Mouse (Mus musculus) mesoderm, embryonic 11.5 days (tissue): ENCODE measurements around the gene AI464131.
A peak's percentile ranks its signal among the peaks of the same experiment; 100 is the strongest.
"Not testable (repeated sequence)": the region's sequence is repeated elsewhere in the genome, so short reads cannot be mapped to it uniquely, and the experiment has no call there.

ENCODE experiments used
- DNase-seq: peaks from one replicate; pipeline ENCODE4 v3.0.0-alpha.2; 2012; ENCODE audit warnings: low read depth, low spot score

Gene AI464131

DNA sequence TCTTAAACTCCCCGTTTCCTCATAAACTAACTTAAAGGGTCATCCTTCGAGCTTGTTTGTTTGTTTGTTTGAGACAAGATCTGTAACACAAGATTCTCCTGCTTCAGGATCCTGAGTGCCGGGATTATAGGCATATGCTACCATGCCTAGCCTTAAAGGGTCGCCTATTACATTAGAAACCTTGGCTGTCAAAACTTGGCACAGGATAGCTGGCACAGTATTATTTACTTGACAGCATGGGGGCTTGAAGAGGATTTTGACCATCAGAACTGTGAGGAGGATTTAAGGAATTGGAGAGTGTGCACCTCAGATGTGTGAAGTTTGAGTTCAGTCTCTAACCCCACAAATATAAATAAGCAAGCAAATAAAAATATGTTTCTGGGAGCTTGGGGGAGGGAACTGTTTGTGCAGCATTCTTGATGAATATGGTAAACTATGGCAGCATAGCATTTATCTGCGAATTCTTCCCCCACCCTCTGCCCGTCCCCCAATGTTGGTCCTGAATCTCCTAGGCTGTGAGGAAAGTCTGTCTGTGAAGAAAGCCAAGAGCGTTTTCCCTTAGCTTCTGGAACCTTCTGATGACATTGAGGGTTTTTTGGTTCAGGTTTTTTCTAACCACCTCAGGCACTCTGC lies 32.7 kb downstream of the AI464131 start:
- no peak for DNase-seq

- no peak for DNase-seq
Measured at GRCm38 (mm10) chr4:41469199-41469598, 33.7 kb downstream of the AI464131 start.

GRCm38 (mm10) chr4:41468396-41469080 lies 34.3 kb downstream of the AI464131 start:
- DNase-seq: peak; percentile 62

- DNase-seq: no peak
Measured at GRCm38 (mm10) chr4:41465287-41465665, 37.6 kb downstream of the AI464131 start.

DNA sequence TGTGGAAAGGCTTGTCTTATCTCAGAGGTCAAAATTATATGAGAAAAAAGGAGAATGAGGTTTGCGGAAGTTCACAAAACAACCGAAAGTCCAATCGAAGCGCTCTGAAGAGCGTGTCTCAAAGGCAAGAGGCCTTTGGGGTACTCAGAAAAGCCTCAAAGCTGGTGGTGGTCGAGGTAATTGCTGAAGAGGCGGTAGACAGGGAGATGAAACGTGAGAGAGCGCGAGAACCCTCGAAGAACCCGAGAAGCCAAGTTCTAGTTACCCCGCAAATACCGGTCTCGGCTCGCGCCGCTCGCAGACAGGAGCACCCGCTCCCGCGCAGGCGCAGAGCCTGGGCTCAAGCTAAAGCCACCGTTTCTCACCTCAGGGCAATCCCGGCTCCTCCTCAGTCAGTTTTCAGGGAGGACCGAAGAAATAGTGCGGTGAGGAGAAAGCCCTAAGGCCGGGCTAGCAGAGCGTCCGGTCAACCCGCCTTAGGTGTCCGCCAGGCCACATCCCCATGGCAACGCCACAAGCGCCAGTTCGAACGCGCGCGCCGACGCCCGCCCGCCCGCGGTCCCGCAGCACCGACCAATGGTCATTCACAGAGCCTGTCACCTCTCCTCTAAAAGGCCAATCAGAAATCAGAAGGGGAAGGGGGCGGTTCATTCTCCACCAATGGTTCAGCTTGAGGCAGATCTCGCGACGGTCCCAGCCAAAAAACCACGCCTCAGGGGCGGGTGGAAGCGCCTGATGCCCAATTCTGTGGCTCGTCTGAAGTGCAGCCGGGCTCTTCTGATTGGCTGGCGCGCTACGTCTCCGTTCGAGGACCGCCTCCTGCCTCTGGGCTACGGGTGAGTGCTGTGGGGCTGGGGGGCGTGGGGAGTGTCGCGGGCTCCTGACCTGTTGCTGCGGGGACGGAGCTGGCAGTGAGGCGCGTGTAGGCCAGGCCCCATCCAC lies 38.3 kb downstream of the AI464131 start, which contains the start of the genes Kif24 and Nudt2:
Gene Kif24, minus strand, starts transcription at position 543 of the 942 bp plus-strand sequence.
Gene Nudt2, plus strand, starts transcription at position 807 of the 942 bp plus-strand sequence.
- DNase-seq: peak; percentile 99

DNA sequence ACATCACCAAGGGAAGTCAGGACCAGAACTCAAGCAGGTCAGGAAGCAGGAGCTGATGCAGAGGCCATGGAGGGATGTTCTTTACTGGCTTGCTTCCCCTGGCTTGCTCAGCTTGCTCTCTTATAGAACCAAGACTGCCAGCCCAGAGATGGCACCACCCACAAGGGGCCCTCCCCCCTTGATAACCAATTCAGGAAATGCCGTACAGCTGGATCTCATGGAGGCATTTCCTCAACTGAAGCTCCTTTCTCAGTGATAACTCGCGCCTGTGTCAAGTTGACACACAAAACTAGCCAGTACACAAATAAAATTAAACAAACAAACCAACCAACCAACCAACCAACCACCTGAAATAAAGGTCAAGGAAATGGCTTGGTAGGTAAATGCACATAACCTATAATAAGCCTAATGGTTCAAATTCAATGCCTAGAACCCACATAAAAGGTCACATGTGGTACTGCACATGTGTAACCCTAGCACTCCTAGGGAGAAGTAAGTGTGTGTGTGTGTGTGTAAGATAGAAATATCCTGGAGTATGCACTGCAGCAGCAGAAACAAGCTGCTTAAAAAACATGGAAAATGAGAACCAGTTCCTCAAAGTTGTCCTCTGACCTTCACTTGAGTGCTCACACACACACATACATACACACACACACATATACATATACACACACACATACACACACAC lies 39.7 kb downstream of the AI464131 start:
- DNase-seq: not testable (repeated sequence)

- no peak for DNase-seq
Measured at GRCm38 (mm10) chr4:41460690-41461089, 42.2 kb downstream of the AI464131 start.

- DNase-seq: no peak
Measured at GRCm38 (mm10) chr4:41447595-41447994, 55.3 kb downstream of the AI464131 start.
